In genomic region chr2:52245091-52245490, GRCm38 (mm10) we compare ENCODE assay signal across 10 mouse cellular contexts.
"Had no signal": no experiment of that assay in that cellular context is flagged by ENCODE, and none has a peak within 500 bp of the region (broad histone marks: within the 10 kb centered on the region; RNA-seq: fewer than 3 reads in every experiment).

No protein-coding gene starts in this region.

- DNase-seq: kidney, postnatal 10 days; lung, adult 2 months; lung, postnatal 36 days; midbrain, embryonic 14.5 days; retina, postnatal 1 day; right cerebral cortex, postnatal 4 days; spleen, adult 18-20 months; thymus, adult 18-20 months; thymus, postnatal 14 days had no signal

- ATAC-seq: lung, postnatal 0 days had no signal
